Mouse (Mus musculus) limb, embryonic 15.5 days (tissue): ENCODE measurements around the gene Cntnap2. TPM values are rescaled to one million over a fixed set of nuclear protein-coding genes. Genes with fewer than 3 reads are reported as not detected.

Source experiments
- ATAC-seq: fragments of 200-750 bp; cut with Nextera tagmentation; 2 replicates; pipeline ENCODE4 v1.8.0; 2017; ENCODE audit warnings: low read depth, moderate TSS enrichment; ENCODE audit not compliant: insufficient number of reproducible peaks, low FRiP score, low TSS enrichment
- H3K27ac ChIP-seq: fragments of 300-500 bp; sonication (generic); 2 replicates; pipeline ENCODE4 v1.5.1; 2015; ENCODE audit warnings: moderate library complexity, mild to moderate bottlenecking, inconsistent platforms
- H3K27me3 ChIP-seq: fragments of 300-500 bp; sonication (generic); 2 replicates; pipeline ENCODE4 v1.6.1; 2015; ENCODE audit warnings: inconsistent platforms
- H3K36me3 ChIP-seq: fragments of 300-500 bp; sonication (generic); 2 replicates; pipeline ENCODE4 v1.6.1; 2015; ENCODE audit warnings: inconsistent platforms
- H3K4me1 ChIP-seq: fragments of 300-500 bp; sonication (generic); 2 replicates; pipeline ENCODE4 v1.6.1; 2015; ENCODE audit warnings: inconsistent platforms
- H3K4me2 ChIP-seq: fragments of 300-500 bp; sonication (generic); 2 replicates; pipeline ENCODE4 v1.6.1; 2015; ENCODE audit warnings: mild to moderate bottlenecking, inconsistent platforms
- H3K4me3 ChIP-seq: fragments of 300-500 bp; sonication (generic); 2 replicates; pipeline ENCODE4 v1.5.1; 2015; ENCODE audit warnings: mild to moderate bottlenecking, inconsistent platforms
- H3K9ac ChIP-seq: fragments of 300-500 bp; sonication (generic); 2 replicates; pipeline ENCODE4 v1.6.1; 2015; ENCODE audit warnings: inconsistent platforms
- H3K9me3 ChIP-seq: fragments of 300-500 bp; sonication (generic); 2 replicates; pipeline ENCODE4 v1.6.1; 2016; ENCODE audit warnings: inconsistent platforms
- WGBS: fragments of 180-500 bp; shearing (Covaris S2); methylation state at CpG from one replicate; pipeline ENCODE4 v1.1.7; 2015; 5-methylcytosine and 5-hydroxymethylcytosine counted together
- polyA plus RNA-seq: library from polyadenylated mRNA; unstranded; fragments of >200 nt; fragmentation: Nextera tagmentation; extraction: Ambion mirVana; gene quantifications from 2 replicates; pipeline ENCODE4 v1.2.1, GENCODE M21; 2015

Cntnap2 gene
- polyA plus RNA-seq, 1 experiment from 2014 or later = 1.9 TPM

- no peak overlapping the region for H3K4me2 ChIP-seq
- no peak overlapping the region for H3K4me3 ChIP-seq
- no peaks in the 10 kb centered on the region for H3K4me1 ChIP-seq
- H3K9me3 ChIP-seq = no peaks in the 10 kb centered on the region
- no peaks in the 10 kb centered on the region for H3K27me3 ChIP-seq
- no peak overlapping the region for H3K27ac ChIP-seq
- H3K9ac ChIP-seq = no peak overlapping the region
- no peak for ATAC-seq
- H3K36me3 ChIP-seq = no peaks in the 10 kb centered on the region
- WGBS = 64% methylated on average over 1 of the region's 1 CpGs
Measured at GRCm38 (mm10) chr6:46669018-46669417, 1609.9 kb downstream of the Cntnap2 start.

- Histone ChIP-seq H3K27ac (no peak overlapping the region), H3K4me3 (no peak overlapping the region), H3K27me3 (no peaks in the 10 kb centered on the region), H3K4me1 (no peaks in the 10 kb centered on the region), H3K9ac (no peak overlapping the region), H3K36me3 (no peaks in the 10 kb centered on the region), H3K9me3 (no peaks in the 10 kb centered on the region), H3K4me2 (no peak overlapping the region)
- 64% methylated on average over 2 of the region's 2 CpGs for WGBS
- ATAC-seq = no peak
Measured at GRCm38 (mm10) chr6:46675081-46675480, 1615.9 kb downstream of the Cntnap2 start.

- H3K9ac ChIP-seq = no peak overlapping the region
- H3K4me2 ChIP-seq = no peak overlapping the region
- H3K36me3 ChIP-seq = no peaks in the 10 kb centered on the region
- H3K4me1 ChIP-seq = no peaks in the 10 kb centered on the region
- no peak overlapping the region for H3K27ac ChIP-seq
- no peak overlapping the region for H3K4me3 ChIP-seq
- no peak for ATAC-seq
- no peaks in the 10 kb centered on the region for H3K27me3 ChIP-seq
- WGBS = 66% methylated on average over 4 of the region's 4 CpGs
- H3K9me3 ChIP-seq = no peaks in the 10 kb centered on the region
Measured at GRCm38 (mm10) chr6:46675621-46676020, 1616.5 kb downstream of the Cntnap2 start.

- H3K4me1 ChIP-seq = no peaks in the 10 kb centered on the region
- H3K4me2 ChIP-seq = no peak overlapping the region
- ATAC-seq = no peak
- no peaks in the 10 kb centered on the region for H3K36me3 ChIP-seq
- WGBS = 69% methylated on average over 1 of the region's 1 CpGs
- no peak overlapping the region for H3K4me3 ChIP-seq
- no peaks in the 10 kb centered on the region for H3K9me3 ChIP-seq
- no peak overlapping the region for H3K9ac ChIP-seq
- H3K27me3 ChIP-seq = no peaks in the 10 kb centered on the region
- no peak overlapping the region for H3K27ac ChIP-seq
Measured at GRCm38 (mm10) chr6:46696187-46696586, 1637.0 kb downstream of the Cntnap2 start.

- 58% methylated on average over 2 of the region's 2 CpGs for WGBS
- ATAC-seq = no peak
Measured at GRCm38 (mm10) chr6:46699343-46699742, 1640.2 kb downstream of the Cntnap2 start.

GRCm38 (mm10) chr6:46704293-46705170 lies 1645.4 kb downstream of the Cntnap2 start:
- H3K4me2 ChIP-seq = no peak overlapping the region
- no peak overlapping the region for H3K27ac ChIP-seq
- no peaks in the 10 kb centered on the region for H3K4me1 ChIP-seq
- H3K9me3 ChIP-seq = no peaks in the 10 kb centered on the region
- no peak overlapping the region for H3K4me3 ChIP-seq
- no peaks in the 10 kb centered on the region for H3K36me3 ChIP-seq
- WGBS = 51% methylated on average over 7 of the region's 7 CpGs
- no peak overlapping the region for H3K9ac ChIP-seq
- no peak for ATAC-seq
- no peaks in the 10 kb centered on the region for H3K27me3 ChIP-seq

More at GRCm38 (mm10) chr6:46699343-46699742, 1640.2 kb downstream of the Cntnap2 start:
- H3K9me3 ChIP-seq = no peaks in the 10 kb centered on the region
- no peaks in the 10 kb centered on the region for H3K36me3 ChIP-seq
- H3K27ac ChIP-seq = no peak overlapping the region
- H3K4me2 ChIP-seq = no peak overlapping the region
- H3K4me3 ChIP-seq = no peak overlapping the region
- H3K27me3 ChIP-seq = no peaks in the 10 kb centered on the region
- no peaks in the 10 kb centered on the region for H3K4me1 ChIP-seq
- no peak overlapping the region for H3K9ac ChIP-seq

- WGBS = 78% methylated on average over 3 of the region's 3 CpGs
- no peaks in the 10 kb centered on the region for H3K9me3 ChIP-seq
- no peak for ATAC-seq
Measured at GRCm38 (mm10) chr6:46705926-46706325, 1646.8 kb downstream of the Cntnap2 start.

GRCm38 (mm10) chr6:46716576-46716975 lies 1657.4 kb downstream of the Cntnap2 start:
- no peaks in the 10 kb centered on the region for H3K36me3 ChIP-seq
- no peak overlapping the region for H3K4me2 ChIP-seq
- H3K9ac ChIP-seq = no peak overlapping the region
- no peak overlapping the region for H3K27ac ChIP-seq
- H3K9me3 ChIP-seq = no peaks in the 10 kb centered on the region
- 57% methylated on average over 2 of the region's 2 CpGs for WGBS
- ATAC-seq = no peak
- no peak overlapping the region for H3K4me3 ChIP-seq
- H3K4me1 ChIP-seq = no peaks in the 10 kb centered on the region
- H3K27me3 ChIP-seq = no peaks in the 10 kb centered on the region

More at GRCm38 (mm10) chr6:46705926-46706325, 1646.8 kb downstream of the Cntnap2 start:
- H3K4me3 ChIP-seq = no peak overlapping the region
- H3K9ac ChIP-seq = no peak overlapping the region
- H3K27me3 ChIP-seq = no peaks in the 10 kb centered on the region
- no peaks in the 10 kb centered on the region for H3K4me1 ChIP-seq
- no peaks in the 10 kb centered on the region for H3K36me3 ChIP-seq
- H3K27ac ChIP-seq = no peak overlapping the region
- H3K4me2 ChIP-seq = no peak overlapping the region

- H3K9me3 ChIP-seq = no peaks in the 10 kb centered on the region
- no peak overlapping the region for H3K4me3 ChIP-seq
- no peaks in the 10 kb centered on the region for H3K27me3 ChIP-seq
- no peaks in the 10 kb centered on the region for H3K36me3 ChIP-seq
- no peaks in the 10 kb centered on the region for H3K4me1 ChIP-seq
- H3K9ac ChIP-seq = no peak overlapping the region
- H3K4me2 ChIP-seq = no peak overlapping the region
- no peak for ATAC-seq
- no peak overlapping the region for H3K27ac ChIP-seq
Measured at GRCm38 (mm10) chr6:46733794-46734193, 1674.6 kb downstream of the Cntnap2 start.

GRCm38 (mm10) chr6:46748448-46748847 lies 1689.3 kb downstream of the Cntnap2 start:
- no peaks in the 10 kb centered on the region for H3K4me1 ChIP-seq

GRCm38 (mm10) chr6:46763481-46763880 lies 1704.3 kb downstream of the Cntnap2 start:
- H3K27ac ChIP-seq = no peak overlapping the region
- H3K27me3 ChIP-seq = no peaks in the 10 kb centered on the region
- no peak for ATAC-seq
- 89% methylated on average over 3 of the region's 3 CpGs for WGBS
- H3K4me3 ChIP-seq = no peak overlapping the region
- H3K9ac ChIP-seq = no peak overlapping the region
- H3K36me3 ChIP-seq = no peaks in the 10 kb centered on the region
- H3K9me3 ChIP-seq = no peaks in the 10 kb centered on the region
- no peaks in the 10 kb centered on the region for H3K4me1 ChIP-seq
- H3K4me2 ChIP-seq = no peak overlapping the region

More at GRCm38 (mm10) chr6:46748448-46748847, 1689.3 kb downstream of the Cntnap2 start:
- Histone ChIP-seq H3K4me3 (no peak overlapping the region), H3K27me3 (no peaks in the 10 kb centered on the region), H3K9ac (no peak overlapping the region), H3K9me3 (no peaks in the 10 kb centered on the region), H3K36me3 (no peaks in the 10 kb centered on the region), H3K4me2 (no peak overlapping the region), H3K27ac (no peak overlapping the region)
- no peak for ATAC-seq

- no peak overlapping the region for H3K9ac ChIP-seq
- no peaks in the 10 kb centered on the region for H3K4me1 ChIP-seq
- H3K36me3 ChIP-seq = no peaks in the 10 kb centered on the region
- H3K27ac ChIP-seq = no peak overlapping the region
- H3K4me2 ChIP-seq = no peak overlapping the region
- H3K4me3 ChIP-seq = no peak overlapping the region
- H3K27me3 ChIP-seq = no peaks in the 10 kb centered on the region
- no peak for ATAC-seq
- H3K9me3 ChIP-seq = no peaks in the 10 kb centered on the region
Measured at GRCm38 (mm10) chr6:46774529-46774928, 1715.4 kb downstream of the Cntnap2 start.
